9 mouse cellular contexts compared by ENCODE assay signal in genomic region chr2:178758366-178758765, GRCm38 (mm10).
DNase-seq lines count a peak whose midpoint lies in the region; ATAC-seq lines count a peak whose summit lies in the region.
"Had no signal": no experiment of that assay in that cellular context is flagged by ENCODE, and none has a peak within 500 bp of the region (broad histone marks: within the 10 kb centered on the region; RNA-seq: fewer than 3 reads in every experiment).

No protein-coding gene starts in this region.

- peak; percentile 86 for DNase-seq in hindbrain, embryonic 11.5 days (ENCODE audit: low spot score)
- DNase-seq in adrenal gland, postnatal 25 days = peak; percentile 72
- peak; percentile 79 for DNase-seq in embryonic facial prominence, embryonic 11.5 days (ENCODE audit: low spot score)
- peak; percentile 52 to 75 for DNase-seq in heart, postnatal 36 days
- peak; percentile 11 to 80 for DNase-seq in left cerebral cortex, adult 9 months (ENCODE audit: low spot score in 2 of 2)
- peak; percentile 15 to 22 for DNase-seq in natural killer cell, adult 2 months (ENCODE audit: low spot score in 2 of 2)
- DNase-seq in thymus, postnatal 0 days (ENCODE audit: low spot score) = peak; percentile 21

- H3K36me3 ChIP-seq in hindbrain, embryonic 11.5 days (ENCODE audit: control insufficient read depth, insufficient read depth, low read length) = no peaks in the 10 kb centered on the region
- no peaks in the 10 kb centered on the region for H3K36me3 ChIP-seq in hindbrain, embryonic 16.5 days (ENCODE audit: control insufficient read depth, insufficient read depth, low read length)
- H3K36me3 ChIP-seq in embryonic facial prominence, embryonic 11.5 days (replicated peaks; ENCODE audit: control insufficient read depth, insufficient read depth, low read depth, low read length) = no peaks in the 10 kb centered on the region

- no peak overlapping the region for H3K9ac ChIP-seq in hindbrain, embryonic 11.5 days (ENCODE audit: low read depth, low read length)
- H3K9ac ChIP-seq in hindbrain, embryonic 16.5 days (ENCODE audit: low read depth, low read length) = no peak overlapping the region
- H3K9ac ChIP-seq in embryonic facial prominence, embryonic 11.5 days (replicated peaks; ENCODE audit: low read length) = no peak overlapping the region

- no peak for ATAC-seq in hindbrain, embryonic 11.5 days (ENCODE audit: low FRiP score)
- no peak for ATAC-seq in hindbrain, embryonic 16.5 days
- no peak for ATAC-seq in embryonic facial prominence, embryonic 11.5 days (replicated peaks; ENCODE audit: insufficient number of reproducible peaks, low FRiP score, low TSS enrichment, low read depth)

- no peaks in the 10 kb centered on the region for H3K27me3 ChIP-seq in hindbrain, embryonic 11.5 days (ENCODE audit: control insufficient read depth, insufficient read depth, low read length)
- H3K27me3 ChIP-seq in hindbrain, embryonic 16.5 days (replicated peaks; ENCODE audit: control insufficient read depth, insufficient read depth, low read length) = peaks cover 3% of the 10 kb centered on the region; the same call in 1 of the 2 replicates
- no peaks in the 10 kb centered on the region for H3K27me3 ChIP-seq in embryonic facial prominence, embryonic 11.5 days (ENCODE audit: control insufficient read depth, insufficient read depth, low read length)

- no peaks in the 10 kb centered on the region for H3K4me1 ChIP-seq in hindbrain, embryonic 11.5 days (replicated peaks; ENCODE audit: control insufficient read depth, insufficient read depth, low read length)
- no peaks in the 10 kb centered on the region for H3K4me1 ChIP-seq in hindbrain, embryonic 16.5 days (ENCODE audit: control insufficient read depth, insufficient read depth, low read depth, low read length)
- H3K4me1 ChIP-seq in embryonic facial prominence, embryonic 11.5 days (ENCODE audit: control insufficient read depth, insufficient read depth, low read length) = no peaks in the 10 kb centered on the region

- H3K9me3 ChIP-seq in hindbrain, embryonic 11.5 days (ENCODE audit: control insufficient read depth, low read length) = no peaks in the 10 kb centered on the region
- no peaks in the 10 kb centered on the region for H3K9me3 ChIP-seq in hindbrain, embryonic 16.5 days (ENCODE audit: control insufficient read depth, low read length)
- no peaks in the 10 kb centered on the region for H3K9me3 ChIP-seq in embryonic facial prominence, embryonic 11.5 days (replicated peaks; ENCODE audit: control insufficient read depth, low read length)

- intact Hi-C loops in heart, postnatal 36 days (cut with DNase I) = loop anchor here (5.0 kb wide), 4 partner anchors 114 to 1119 kb away; no protein-coding TSS in a partner anchor

- no peak overlapping the region for H3K4me2 ChIP-seq in hindbrain, embryonic 11.5 days (replicated peaks; ENCODE audit: low read depth, low read length)
- H3K4me2 ChIP-seq in hindbrain, embryonic 16.5 days (ENCODE audit: low read length) = no peak overlapping the region
- H3K4me2 ChIP-seq in embryonic facial prominence, embryonic 11.5 days (ENCODE audit: low read depth, low read length) = no peak overlapping the region

- WGBS in hindbrain, embryonic 11.5 days = 7% methylated on average over 2 of the region's 2 CpGs
- 5% methylated on average over 2 of the region's 2 CpGs for WGBS in hindbrain, embryonic 16.5 days
- WGBS in embryonic facial prominence, embryonic 11.5 days = 5% methylated on average over 2 of the region's 2 CpGs

- H3K4me3 ChIP-seq in hindbrain, embryonic 11.5 days (ENCODE audit: low read depth, low read length) = no peak overlapping the region
- no peak overlapping the region for H3K4me3 ChIP-seq in hindbrain, embryonic 16.5 days (ENCODE audit: low read length)
- no peak overlapping the region for H3K4me3 ChIP-seq in embryonic facial prominence, embryonic 11.5 days (ENCODE audit: low read depth, low read length)

- H3K27ac ChIP-seq in hindbrain, embryonic 11.5 days (ENCODE audit: low read depth, low read length) = no peak overlapping the region
- no peak overlapping the region for H3K27ac ChIP-seq in hindbrain, embryonic 16.5 days (ENCODE audit: low read depth, low read length)
- no peak overlapping the region for H3K27ac ChIP-seq in embryonic facial prominence, embryonic 11.5 days (replicated peaks; ENCODE audit: low read depth, low read length)
- H3K27ac ChIP-seq: macrophage had no signal

Comparison
In these comparisons a context has a peak if more than half of its experiments do, and no peak if none do; other contexts are left out.
1. DNase-seq: peak in every context shown above with its lines; median percentile 86 in hindbrain, embryonic 11.5 days; 79 in embryonic facial prominence, embryonic 11.5 days; 72 in adrenal gland, postnatal 25 days; 64 in heart, postnatal 36 days; 46 in left cerebral cortex, adult 9 months; 21 in thymus, postnatal 0 days; 18 in natural killer cell, adult 2 months.